24 mouse cellular contexts compared by ENCODE assay signal in the genomic region with DNA sequence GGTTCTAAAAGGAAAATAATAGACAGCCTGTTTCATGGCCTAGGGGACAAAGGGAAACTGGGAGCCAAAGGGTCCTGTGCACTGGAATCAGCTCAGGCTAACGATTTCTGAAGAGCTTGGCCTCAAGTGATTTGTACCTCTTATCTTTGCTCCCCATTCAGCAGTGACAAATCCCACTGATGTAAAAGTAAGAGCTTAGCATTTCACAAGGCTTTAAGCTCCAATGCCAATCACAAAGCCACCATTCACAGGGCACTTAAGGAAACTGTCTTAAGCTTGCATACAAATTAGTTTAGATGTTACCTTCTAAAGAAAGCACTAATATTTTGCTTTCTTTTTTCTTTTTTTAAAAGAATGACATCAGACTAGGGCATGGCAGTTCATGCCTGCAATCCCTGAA. TPM values are rescaled to one million over a fixed set of nuclear protein-coding genes. Genes with fewer than 3 reads are reported as not detected.
DNase-seq lines count a peak whose midpoint lies in the region; ATAC-seq and TF ChIP-seq lines count a peak whose summit lies in the region.
"Had no signal": no experiment of that assay in that cellular context is flagged by ENCODE, and none has a peak within 500 bp of the region (broad histone marks: within the 10 kb centered on the region; RNA-seq: fewer than 3 reads in every experiment).

No protein-coding gene starts in this region.

- H3K9me3 ChIP-seq in forebrain, embryonic 11.5 days (ENCODE audit: control insufficient read depth, low read length), result no peaks in the 10 kb centered on the region
- H3K9me3 ChIP-seq in forebrain, embryonic 10.5 days, result no peaks in the 10 kb centered on the region
- no peaks in the 10 kb centered on the region for H3K9me3 ChIP-seq in liver, embryonic 12.5 days (replicated peaks)
- no peaks in the 10 kb centered on the region for H3K9me3 ChIP-seq in midbrain, embryonic 15.5 days
- H3K9me3 ChIP-seq: embryonic facial prominence, embryonic 13.5 days; G1E; heart, embryonic 13.5 days; hindbrain, embryonic 15.5 days had no signal

- WGBS in forebrain, embryonic 11.5 days, result 2% methylated on average over 1 of the region's 1 CpGs
- WGBS in forebrain, embryonic 10.5 days, result 0% methylated on average over 1 of the region's 1 CpGs
- WGBS in liver, adult 2 months, result 9% methylated on average over 1 of the region's 1 CpGs
- whole genome bisulfite sequencing in liver, embryonic 12.5 days (ENCODE audit: insufficient replicate concordance), result 6% methylated on average over 1 of the region's 1 CpGs
- 8% methylated on average over 1 of the region's 1 CpGs for WGBS in midbrain, embryonic 15.5 days

- H3K27me3 ChIP-seq in forebrain, embryonic 11.5 days (ENCODE audit: control insufficient read depth, insufficient read depth, low read length), result no peaks in the 10 kb centered on the region
- H3K27me3 ChIP-seq in forebrain, embryonic 10.5 days (ENCODE audit: poor library complexity, severe bottlenecking), result no peaks in the 10 kb centered on the region
- no peaks in the 10 kb centered on the region for H3K27me3 ChIP-seq in liver, adult 2 months (ENCODE audit: control insufficient read depth, insufficient read depth, low read length)
- H3K27me3 ChIP-seq in liver, embryonic 12.5 days (replicated peaks), result no peaks in the 10 kb centered on the region; the same call in 1 of the 2 replicates
- 0 out of 2 replicates have a peak, but pooled peaks cover 4% of the 10 kb centered on the region for H3K27me3 ChIP-seq in midbrain, embryonic 15.5 days (replicated peaks)
- H3K27me3 ChIP-seq: embryonic facial prominence, embryonic 13.5 days; hindbrain, embryonic 15.5 days had no signal

- H3K4me1 ChIP-seq in forebrain, embryonic 11.5 days (replicated peaks; ENCODE audit: control insufficient read depth, insufficient read depth, low read length), result no peaks in the 10 kb centered on the region
- peaks cover 18% of the 10 kb centered on the region for H3K4me1 ChIP-seq in forebrain, embryonic 10.5 days
- H3K4me1 ChIP-seq in liver, adult 2 months (ENCODE audit: control insufficient read depth, insufficient read depth, low read length), result 0 out of 2 replicates have a peak, but pooled peaks cover 2% of the 10 kb centered on the region
- no peaks in the 10 kb centered on the region for H3K4me1 ChIP-seq in liver, embryonic 12.5 days
- H3K4me1 ChIP-seq in midbrain, embryonic 15.5 days, result 0 out of 2 replicates have a peak, but pooled peaks cover 10% of the 10 kb centered on the region

- no peak for TF ChIP-seq CTCF in liver, adult 2 months (IDR thresholded peaks at IDR 0.05; ENCODE audit: low read depth, low read length)
- no peak for TF ChIP-seq CTCF in brain, embryonic 14.5 days (IDR thresholded peaks at IDR 0.05; ENCODE audit: borderline replicate concordance, extremely low read depth, insufficient read depth, insufficient read length)

- no peak overlapping the region for H3K27ac ChIP-seq in forebrain, embryonic 11.5 days (ENCODE audit: low read depth, low read length)
- no peak overlapping the region for H3K27ac ChIP-seq in forebrain, embryonic 10.5 days
- no peak overlapping the region for H3K27ac ChIP-seq in liver, adult 2 months (replicated peaks; ENCODE audit: insufficient read depth, low read depth, low read length)
- no peak overlapping the region for H3K27ac ChIP-seq in liver, embryonic 12.5 days
- no peak overlapping the region for H3K27ac ChIP-seq in midbrain, embryonic 15.5 days
- H3K27ac ChIP-seq: embryonic facial prominence, embryonic 13.5 days; heart, embryonic 13.5 days; hindbrain, embryonic 15.5 days had no signal

- no peak overlapping the region for H3K9ac ChIP-seq in forebrain, embryonic 11.5 days (ENCODE audit: low read length)
- H3K9ac ChIP-seq in liver, adult 2 months (ENCODE audit: low read depth, low read length), result no peak overlapping the region
- H3K9ac ChIP-seq in liver, embryonic 12.5 days, result no peak overlapping the region
- H3K9ac ChIP-seq in midbrain, embryonic 15.5 days, result no peak overlapping the region
- H3K9ac ChIP-seq: embryonic facial prominence, embryonic 13.5 days; forebrain, postnatal 0 days; heart, embryonic 13.5 days; hindbrain, embryonic 15.5 days had no signal

- no peak overlapping the region for H3K4me3 ChIP-seq in forebrain, embryonic 11.5 days (ENCODE audit: low read depth, low read length)
- no peak overlapping the region for H3K4me3 ChIP-seq in forebrain, embryonic 10.5 days
- H3K4me3 ChIP-seq in liver, adult 2 months (ENCODE audit: insufficient read depth, low read depth, low read length), result no peak overlapping the region
- H3K4me3 ChIP-seq in liver, embryonic 12.5 days, result no peak overlapping the region
- H3K4me3 ChIP-seq in midbrain, embryonic 15.5 days, result no peak overlapping the region
- H3K4me3 ChIP-seq: embryonic facial prominence, embryonic 13.5 days; heart, embryonic 13.5 days; hindbrain, embryonic 15.5 days had no signal

- H3K4me2 ChIP-seq in forebrain, embryonic 11.5 days (ENCODE audit: low read depth, low read length, severe bottlenecking), result no peak overlapping the region
- no peak overlapping the region for H3K4me2 ChIP-seq in liver, embryonic 12.5 days
- H3K4me2 ChIP-seq in midbrain, embryonic 15.5 days, result no peak overlapping the region
- H3K4me2 ChIP-seq: embryonic facial prominence, embryonic 13.5 days; heart, embryonic 13.5 days; hindbrain, embryonic 15.5 days had no signal

- DNase-seq in forebrain, embryonic 11.5 days (ENCODE audit: low spot score), result no peak
- no peak for DNase-seq in forebrain, embryonic 10.5 days (ENCODE audit: extremely low spot score, low spot score)
- peak; percentile 32 for DNase-seq in liver, adult 2 months (ENCODE audit: extremely low read depth, low read depth, low spot score)
- DNase-seq in brain, embryonic 14.5 days (ENCODE audit: low read depth), result peak; percentile 63
- no peak for DNase-seq in T-cell, adult 2 months (ENCODE audit: low spot score)
- DNase-seq: adrenal gland, postnatal 10 days; B cell, adult 2 months; cerebellum, adult 18-20 months; cerebellum, adult 9-11 months; cerebellum, postnatal 36 days; forebrain, postnatal 0 days; gastrocnemius, postnatal 14 days; heart, postnatal 36 days had no signal

- ATAC-seq in forebrain, embryonic 11.5 days (replicated peaks; ENCODE audit: low FRiP score), result 0 out of 2 replicates have a peak, but pooled peaks have one; percentile 36
- ATAC-seq in liver, embryonic 12.5 days, result no peak
- peak; percentile 62 for ATAC-seq in midbrain, embryonic 15.5 days (replicated peaks)
- ATAC-seq: CD4-positive, CD25-positive, alpha-beta regulatory T cell, adult 4 months; forebrain, postnatal 0 days had no signal

- no peaks in the 10 kb centered on the region for H3K36me3 ChIP-seq in forebrain, embryonic 11.5 days (ENCODE audit: control insufficient read depth, insufficient read depth, low read length)
- no peaks in the 10 kb centered on the region for H3K36me3 ChIP-seq in forebrain, embryonic 10.5 days (replicated peaks)
- H3K36me3 ChIP-seq in liver, adult 2 months (ENCODE audit: control insufficient read depth, insufficient read depth, low read length), result no peaks in the 10 kb centered on the region
- H3K36me3 ChIP-seq in liver, embryonic 12.5 days, result no peaks in the 10 kb centered on the region
- no peaks in the 10 kb centered on the region for H3K36me3 ChIP-seq in midbrain, embryonic 15.5 days (replicated peaks)
- H3K36me3 ChIP-seq: embryonic facial prominence, embryonic 13.5 days; G1E; heart, embryonic 13.5 days; hindbrain, embryonic 15.5 days had no signal

- H3K79me2 ChIP-seq in liver, adult 2 months (ENCODE audit: control insufficient read depth, insufficient read depth, low read length), result no peaks in the 10 kb centered on the region

- no peak for TF ChIP-seq POLR2A in liver, adult 2 months (IDR thresholded peaks at IDR 0.05; ENCODE audit: extremely low read depth, insufficient read depth, low read length)
- no peak for TF ChIP-seq POLR2A in brain, embryonic 14.5 days (IDR thresholded peaks at IDR 0.05; ENCODE audit: borderline replicate concordance, extremely low read depth, insufficient read depth, insufficient read length, poor library complexity, severe bottlenecking)

RNA-seq across cellular contexts. Expression of a gene that starts 6.1 kb away (rescaled TPM):
- polyA plus RNA-seq in forebrain, embryonic 11.5 days (2014; fragmentation: Nextera tagmentation; extraction: Ambion mirVana), result not detected in 2 replicates
- polyA plus RNA-seq in forebrain, embryonic 10.5 days (2016; fragmentation: Nextera tagmentation; extraction: Ambion mirVana), result not detected in 2 replicates
- not detected in 2 replicates for total RNA-seq in liver, adult 2 months (2014; rRNA removed)
- not detected in 2 replicates for polyA plus RNA-seq in liver, adult 2 months (2012; rRNA removed)
- polyA plus RNA-seq in liver, embryonic 12.5 days (2016; fragmentation: Nextera tagmentation; extraction: Ambion mirVana), result 0.08 TPM in 1 of 2 replicates, not detected in the other
- 0.05 TPM in 1 of 2 replicates, not detected in the other for polyA plus RNA-seq in brain, embryonic 14.5 days (2012; rRNA removed)
- polyA plus RNA-seq in midbrain, embryonic 15.5 days (2015; fragmentation: Nextera tagmentation; extraction: Ambion mirVana), result 0.09 TPM in 1 of 2 replicates, not detected in the other
- total RNA-seq: adrenal gland, postnatal 10 days; forebrain, postnatal 0 days; G1E; gastrocnemius, adult 18-20 months; gastrocnemius, postnatal 14 days; heart, adult 8-10 months; heart, postnatal 36 days had no signal
- polyA plus RNA-seq: CD4-positive, CD25-positive, alpha-beta regulatory T cell, adult 4 months; embryonic facial prominence, embryonic 13.5 days; forebrain, postnatal 0 days; G1E; heart, postnatal 0 days; hindbrain, embryonic 11.5 days; hindbrain, embryonic 15.5 days had no signal

Comparison
In these comparisons a context has a peak if more than half of its experiments do, and no peak if none do; other contexts are left out.
1. DNase-seq: peak in liver, adult 2 months (single experiment) and brain, embryonic 14.5 days (single experiment); none in forebrain, embryonic 11.5 days (single experiment), forebrain, embryonic 10.5 days (single experiment) and T-cell, adult 2 months (single experiment).